ENCODE assay signal across 12 mouse cellular contexts in the genomic region with DNA sequence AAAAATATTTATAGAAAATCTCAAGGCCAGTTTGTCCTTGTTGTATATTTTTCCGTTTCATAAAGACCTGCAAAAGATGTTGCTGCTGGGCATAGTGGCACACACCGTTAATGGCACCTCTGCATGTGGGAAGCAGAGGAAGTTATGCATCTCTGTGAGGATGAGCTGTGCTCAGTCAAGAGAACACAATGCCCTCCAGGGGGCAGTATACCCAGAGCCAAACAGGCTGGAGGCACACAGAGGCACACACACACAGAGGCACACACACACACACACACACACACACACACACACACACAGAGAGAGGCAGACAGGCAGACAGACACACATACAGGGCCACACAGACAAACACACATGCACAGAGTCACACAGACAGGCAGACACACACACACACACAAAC.
A peak's percentile ranks its signal among the peaks of the same experiment; 100 is the strongest.
DNase-seq lines count a peak whose midpoint lies in the region; ATAC-seq and TF ChIP-seq lines count a peak whose summit lies in the region.
"Had no signal": no experiment of that assay in that cellular context is flagged by ENCODE, and none has a peak within 500 bp of the region (broad histone marks: within the 10 kb centered on the region; RNA-seq: fewer than 3 reads in every experiment).

No protein-coding gene starts in this region.

- DNase-seq in hindbrain, embryonic 11.5 days (ENCODE audit: low spot score) = peak; percentile 29
- no peak for DNase-seq in lung, adult 2 months
- DNase-seq in lung, postnatal 14 days = no peak
- peak; percentile 30 for DNase-seq in lung, postnatal 36 days
- DNase-seq in spleen, postnatal 36 days (ENCODE audit: low spot score in 2 of 2) = no peak
- DNase-seq in urinary bladder, adult 18-20 months (ENCODE audit: low spot score in 2 of 2) = no peak
- DNase-seq: cerebellum, adult 18-20 months had no signal

- TF ChIP-seq EP300 in ES-Bruce4 (IDR thresholded peaks at IDR 0.05; ENCODE audit: insufficient read depth, low read depth, low read length) = no peak

- H3K9me3 ChIP-seq in hindbrain, embryonic 11.5 days (ENCODE audit: control insufficient read depth, low read length) = no peaks in the 10 kb centered on the region
- no peaks in the 10 kb centered on the region for H3K9me3 ChIP-seq in hindbrain, embryonic 16.5 days (ENCODE audit: control insufficient read depth, low read length)
- no peaks in the 10 kb centered on the region for H3K9me3 ChIP-seq in ES-Bruce4 (replicated peaks; ENCODE audit: control insufficient read depth, insufficient read depth, low read length, poor library complexity, severe bottlenecking)
- H3K9me3 ChIP-seq: hindbrain, embryonic 15.5 days; liver, embryonic 15.5 days had no signal

- H3K4me3 ChIP-seq in hindbrain, embryonic 11.5 days (ENCODE audit: low read depth, low read length) = no peak overlapping the region
- H3K4me3 ChIP-seq in hindbrain, embryonic 16.5 days (ENCODE audit: low read length) = no peak overlapping the region
- no peak overlapping the region for H3K4me3 ChIP-seq in lung, adult 2 months (replicated peaks; ENCODE audit: extremely low read depth, low read depth, low read length)
- no peak overlapping the region for H3K4me3 ChIP-seq in ES-Bruce4 (ENCODE audit: low read depth, low read length)
- H3K4me3 ChIP-seq: hindbrain, embryonic 15.5 days; liver, embryonic 15.5 days had no signal

- 78% methylated on average over 2 of the region's 2 CpGs for WGBS in hindbrain, embryonic 11.5 days
- 72% methylated on average over 2 of the region's 2 CpGs for WGBS in hindbrain, embryonic 16.5 days
- WGBS in lung, adult 2 months = 78% methylated on average over 2 of the region's 2 CpGs

- no peaks in the 10 kb centered on the region for H3K4me1 ChIP-seq in hindbrain, embryonic 11.5 days (replicated peaks; ENCODE audit: control insufficient read depth, insufficient read depth, low read length)
- H3K4me1 ChIP-seq in hindbrain, embryonic 16.5 days (ENCODE audit: control insufficient read depth, insufficient read depth, low read depth, low read length) = no peaks in the 10 kb centered on the region
- H3K4me1 ChIP-seq in lung, adult 2 months (ENCODE audit: control insufficient read depth, insufficient read depth, low read length) = no peaks in the 10 kb centered on the region
- H3K4me1 ChIP-seq in ES-Bruce4 (ENCODE audit: control insufficient read depth, insufficient read depth, low read length) = no peaks in the 10 kb centered on the region
- H3K4me1 ChIP-seq: liver, embryonic 15.5 days had no signal

- no peaks in the 10 kb centered on the region for H3K27me3 ChIP-seq in hindbrain, embryonic 11.5 days (ENCODE audit: control insufficient read depth, insufficient read depth, low read length)
- no peaks in the 10 kb centered on the region for H3K27me3 ChIP-seq in hindbrain, embryonic 16.5 days (replicated peaks; ENCODE audit: control insufficient read depth, insufficient read depth, low read length)
- H3K27me3 ChIP-seq in ES-Bruce4 (ENCODE audit: control insufficient read depth, insufficient read depth, low read length, poor library complexity, severe bottlenecking) = no peaks in the 10 kb centered on the region
- H3K27me3 ChIP-seq: hindbrain, embryonic 15.5 days; liver, embryonic 15.5 days had no signal

- no peak overlapping the region for H3K4me2 ChIP-seq in hindbrain, embryonic 11.5 days (replicated peaks; ENCODE audit: low read depth, low read length)
- no peak overlapping the region for H3K4me2 ChIP-seq in hindbrain, embryonic 16.5 days (ENCODE audit: low read length)
- H3K4me2 ChIP-seq: heart, embryonic 11.5 days; hindbrain, embryonic 15.5 days; liver, embryonic 15.5 days had no signal

- peak; percentile 20 for TF ChIP-seq CTCF in lung, adult 2 months (IDR thresholded peaks at IDR 0.05; ENCODE audit: insufficient read depth, low read length)
- peak; percentile 38 for TF ChIP-seq CTCF in ES-Bruce4 (IDR thresholded peaks at IDR 0.05; ENCODE audit: low read depth, low read length)

- H3K27ac ChIP-seq in hindbrain, embryonic 11.5 days (ENCODE audit: low read depth, low read length) = no peak overlapping the region
- no peak overlapping the region for H3K27ac ChIP-seq in hindbrain, embryonic 16.5 days (ENCODE audit: low read depth, low read length)
- no peak overlapping the region for H3K27ac ChIP-seq in ES-Bruce4 (ENCODE audit: insufficient read depth, low read length)
- H3K27ac ChIP-seq: hindbrain, embryonic 15.5 days; liver, embryonic 15.5 days had no signal

- no peak for TF ChIP-seq POLR2A in lung, adult 2 months (IDR thresholded peaks at IDR 0.05; ENCODE audit: borderline replicate concordance, extremely low read depth, low read depth, low read length)
- TF ChIP-seq POLR2A in ES-Bruce4 (IDR thresholded peaks at IDR 0.05; ENCODE audit: insufficient read depth, low read length) = no peak

- H3K9ac ChIP-seq in hindbrain, embryonic 11.5 days (ENCODE audit: low read depth, low read length) = no peak overlapping the region
- H3K9ac ChIP-seq in hindbrain, embryonic 16.5 days (ENCODE audit: low read depth, low read length) = no peak overlapping the region
- H3K9ac ChIP-seq in ES-Bruce4 (ENCODE audit: low read depth, poor library complexity, severe bottlenecking) = no peak overlapping the region
- H3K9ac ChIP-seq: hindbrain, embryonic 15.5 days; liver, embryonic 15.5 days had no signal

- peaks cover 5% of the 10 kb centered on the region; the same call in 1 of the 2 replicates for H3K36me3 ChIP-seq in hindbrain, embryonic 11.5 days (ENCODE audit: control insufficient read depth, insufficient read depth, low read length)
- peaks cover 22% of the 10 kb centered on the region for H3K36me3 ChIP-seq in hindbrain, embryonic 16.5 days (ENCODE audit: control insufficient read depth, insufficient read depth, low read length)
- H3K36me3 ChIP-seq in ES-Bruce4 (ENCODE audit: control insufficient read depth, insufficient read depth, low read length, poor library complexity, severe bottlenecking) = no peaks in the 10 kb centered on the region
- H3K36me3 ChIP-seq: liver, embryonic 15.5 days had no signal

- no peak for ATAC-seq in hindbrain, embryonic 11.5 days (ENCODE audit: low FRiP score)
- no peak for ATAC-seq in hindbrain, embryonic 16.5 days

Comparison
In these comparisons a context has a peak if more than half of its experiments do, and no peak if none do; other contexts are left out.
1. DNase-seq: peak in hindbrain, embryonic 11.5 days (single experiment) and lung, postnatal 36 days (single experiment); none in lung, adult 2 months (single experiment), lung, postnatal 14 days (single experiment), spleen, postnatal 36 days (0 of 2) and urinary bladder, adult 18-20 months (0 of 2).